Mouse (Mus musculus) MEL (cell line): ENCODE results near the gene Atrn.

Experiments
- CHD2 ChIP-seq: IDR thresholded peaks from 2 replicates; pipeline ENCODE4 v1.6.1; 2011; ENCODE audit warnings: low read length, improper control_type of control experiment
- CTCF ChIP-seq, 3 experiments: IDR thresholded peaks in 2 of 3; conservative IDR thresholded peaks in 1 of 3; 2 replicates each; pipeline ENCODE4 v1.5.1; 2011 to 2012; ENCODE audit warnings: low read length in 3 of 3, low read depth in 2 of 3, mild to moderate bottlenecking in 2 of 3, improper control_type of control experiment in 1 of 3, inconsistent platforms in 1 of 3, mixed read lengths in 1 of 3, moderate library complexity in 1 of 3; ENCODE audit not compliant: control insufficient read depth in 1 of 3, insufficient read depth in 1 of 3, poor library complexity in 1 of 3, severe bottlenecking in 1 of 3
- HCFC1 ChIP-seq: IDR thresholded peaks from 2 replicates; pipeline ENCODE4 v1.6.1; 2012; ENCODE audit warnings: low read depth, mild to moderate bottlenecking, inconsistent platforms, low read length, improper control_type of control experiment, moderate library complexity
- MEF2A ChIP-seq: IDR thresholded peaks from 2 replicates; pipeline ENCODE4 v1.6.1; 2014; ENCODE audit warnings: low read depth, mild to moderate bottlenecking, inconsistent platforms, low read length, improper control_type of control experiment; ENCODE audit not compliant: poor library complexity, insufficient replicate concordance, severe bottlenecking; ENCODE audit errors: extremely low read depth
- NRF1 ChIP-seq: IDR thresholded peaks from 2 replicates; pipeline ENCODE4 v1.6.1; 2014; ENCODE audit warnings: low read depth, mild to moderate bottlenecking, inconsistent platforms, low read length, improper control_type of control experiment, moderate library complexity; ENCODE audit not compliant: poor library complexity, insufficient read depth, severe bottlenecking
- POLR2A ChIP-seq, 2 experiments: IDR thresholded peaks; 2 replicates each; pipeline ENCODE4 v1.6.1; 2011 to 2012; ENCODE audit warnings: low read length in 2 of 2, mild to moderate bottlenecking in 2 of 2, control low read depth in 1 of 2, improper control_type of control experiment in 1 of 2, low read depth in 1 of 2, moderate library complexity in 1 of 2; ENCODE audit not compliant: control insufficient read depth in 1 of 2, insufficient read depth in 1 of 2, poor library complexity in 1 of 2
- TCF12 ChIP-seq: IDR thresholded peaks from 2 replicates; pipeline ENCODE4 v1.6.1; 2014; ENCODE audit warnings: low read depth, mild to moderate bottlenecking, inconsistent platforms, low read length, improper control_type of control experiment, moderate library complexity
- USF1 ChIP-seq: IDR thresholded peaks from 2 replicates; pipeline ENCODE4 v1.6.1; 2014; ENCODE audit warnings: low read depth, mild to moderate bottlenecking, inconsistent platforms, low read length, improper control_type of control experiment, moderate library complexity
- USF2 ChIP-seq, 2 experiments: IDR thresholded peaks; 2 replicates each; pipeline ENCODE4 v1.6.1; 2011 to 2012; ENCODE audit warnings: improper control_type of control experiment in 2 of 2, low read length in 2 of 2, borderline replicate concordance in 1 of 2, inconsistent platforms in 1 of 2, low read depth in 1 of 2, mild to moderate bottlenecking in 1 of 2; ENCODE audit not compliant: insufficient read depth in 1 of 2

DNA sequence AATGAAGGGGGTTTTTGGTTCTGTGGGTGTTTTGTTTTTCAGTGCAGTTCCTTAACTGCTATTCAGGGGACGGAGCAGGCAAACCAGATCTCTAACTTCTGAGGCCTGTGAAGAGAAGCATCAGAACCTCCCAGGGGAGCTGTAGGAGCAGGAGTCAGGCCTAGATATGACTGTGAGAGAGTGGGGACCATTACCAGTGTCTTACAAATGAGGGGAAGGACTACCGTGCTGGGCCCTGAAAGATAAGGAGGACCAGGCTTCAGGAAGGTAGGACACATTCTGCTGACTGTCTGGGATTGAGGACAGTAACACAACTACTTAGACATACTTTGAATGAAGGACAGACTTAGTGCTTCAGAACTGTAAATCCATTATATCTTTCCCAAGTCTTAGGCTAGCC, 102.8 kb downstream of the Atrn start:
- TF ChIP-seq USF2 (IDR thresholded peaks at IDR 0.05; ENCODE audit: borderline replicate concordance in 1 of 2, insufficient read depth in 1 of 2, low read depth in 1 of 2, low read length in 2 of 2): no peak
- no peak for TF ChIP-seq POLR2A (IDR thresholded peaks at IDR 0.05; ENCODE audit: control insufficient read depth in 1 of 2, insufficient read depth in 1 of 2, low read depth in 1 of 2, low read length in 2 of 2, poor library complexity in 1 of 2)
- TF ChIP-seq TCF12: no peak
- no peak for TF ChIP-seq CTCF (IDR thresholded peaks at IDR 0.05 in 2 of 3, conservative IDR thresholded peaks at IDR 0.05 in 1 of 3; ENCODE audit: control insufficient read depth in 1 of 3, insufficient read depth in 1 of 3, low read depth in 2 of 3, low read length in 3 of 3, poor library complexity in 1 of 3, severe bottlenecking in 1 of 3)
- TF ChIP-seq USF1: no peak
- TF ChIP-seq CHD2: no peak
- TF ChIP-seq NRF1: no peak
- no peak for TF ChIP-seq HCFC1
- no peak for TF ChIP-seq MEF2A
